Mouse (Mus musculus) embryonic facial prominence, embryonic 12.5 days (tissue): ENCODE data around the gene C130050O18Rik. TPM values are rescaled to one million over a fixed set of nuclear protein-coding genes. Genes with fewer than 3 reads are reported as not detected.
A peak's percentile ranks its signal among the peaks of the same experiment; 100 is the strongest.

Experiments
- ATAC-seq: fragments of 200-750 bp; cut with Nextera tagmentation; 2 replicates; pipeline ENCODE4 v1.8.0; 2017; ENCODE audit not compliant: insufficient number of reproducible peaks, insufficient read depth, low FRiP score, low TSS enrichment
- H3K27ac ChIP-seq: fragments of 300-500 bp; sonication (generic); 2 replicates; pipeline ENCODE4 v1.5.1; 2016; ENCODE audit warnings: mild to moderate bottlenecking
- H3K27me3 ChIP-seq: fragments of 300-500 bp; sonication (generic); 2 replicates; pipeline ENCODE4 v1.6.1; 2016; ENCODE audit warnings: mild to moderate bottlenecking, moderate library complexity
- H3K36me3 ChIP-seq: fragments of 300-500 bp; sonication (generic); 2 replicates; pipeline ENCODE4 v1.6.1; 2016; ENCODE audit warnings: mild to moderate bottlenecking
- H3K4me1 ChIP-seq: fragments of 300-500 bp; sonication (generic); 2 replicates; pipeline ENCODE4 v1.6.1; 2016
- H3K4me2 ChIP-seq: fragments of 300-500 bp; sonication (generic); replicated peaks from 2 replicates; pipeline ENCODE4 v1.6.1; 2016; ENCODE audit warnings: mild to moderate bottlenecking, moderate library complexity
- H3K4me3 ChIP-seq: fragments of 300-500 bp; sonication (generic); 2 replicates; pipeline ENCODE4 v1.5.1; 2016; ENCODE audit warnings: mild to moderate bottlenecking
- H3K9ac ChIP-seq: fragments of 300-500 bp; sonication (generic); 2 replicates; pipeline ENCODE4 v1.6.1; 2016; ENCODE audit warnings: mild to moderate bottlenecking, moderate library complexity
- H3K9me3 ChIP-seq: fragments of 300-500 bp; sonication (generic); 2 replicates; pipeline ENCODE4 v1.6.1; 2016; ENCODE audit warnings: mild to moderate bottlenecking, moderate library complexity
- WGBS: fragments of 180-500 bp; shearing (Covaris S2); methylation state at CpG from one replicate; pipeline ENCODE4 v1.1.7; 2016; 5-methylcytosine and 5-hydroxymethylcytosine counted together
- polyA plus RNA-seq: library from polyadenylated mRNA; unstranded; fragments of >200 nt; fragmentation: Nextera tagmentation; extraction: Ambion mirVana; gene quantifications from 2 replicates; pipeline ENCODE4 v1.2.1, GENCODE M21; 2016

Gene C130050O18Rik
- polyA plus RNA-seq, 1 experiment from 2014 or later: 0.77 TPM

- Histone ChIP-seq H3K36me3 (no peaks in the 10 kb centered on the region), H3K9me3 (no peaks in the 10 kb centered on the region), H3K27me3 (no peaks in the 10 kb centered on the region), H3K4me1 (peaks cover 9% of the 10 kb centered on the region; the same call in 1 of the 2 replicates), H3K4me3 (no peak overlapping the region), H3K9ac (no peak overlapping the region), H3K4me2 (no peak overlapping the region), H3K27ac (no peak overlapping the region)
- ATAC-seq: no peak
- WGBS: 98% methylated on average over 4 of the region's 4 CpGs
Measured at GRCm38 (mm10) chr5:139437769-139438168, 32.7 kb downstream of the C130050O18Rik start.

DNA sequence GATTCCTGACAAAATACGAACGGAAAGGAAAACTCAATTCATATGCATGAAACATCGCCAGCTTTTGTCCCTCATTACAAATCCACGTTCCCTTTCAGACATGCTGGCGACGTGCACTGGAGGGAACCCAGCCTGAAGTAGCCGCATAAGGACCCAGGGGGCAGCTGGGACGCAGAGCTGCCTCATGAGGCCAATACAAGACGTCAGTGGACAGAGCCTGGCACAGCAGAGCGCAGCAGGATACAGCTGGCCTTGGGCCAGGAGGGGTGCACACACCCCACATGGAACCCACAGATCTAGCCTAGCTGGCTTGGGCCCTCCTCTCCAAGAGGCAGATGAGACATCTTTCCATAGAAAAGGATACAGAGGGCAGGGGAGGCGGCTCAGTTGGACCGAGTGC is 33.4 kb downstream of the C130050O18Rik start:
- ATAC-seq: no peak
- Histone ChIP-seq H3K4me1 (peaks cover 9% of the 10 kb centered on the region; the same call in 1 of the 2 replicates), H3K9ac (no peak overlapping the region), H3K27ac (no peak overlapping the region; the same call in 1 of the 2 replicates), H3K4me3 (no peak overlapping the region), H3K36me3 (no peaks in the 10 kb centered on the region), H3K9me3 (no peaks in the 10 kb centered on the region), H3K27me3 (no peaks in the 10 kb centered on the region), H3K4me2 (no peak overlapping the region)
- WGBS: 91% methylated on average over 12 of the region's 12 CpGs

DNA sequence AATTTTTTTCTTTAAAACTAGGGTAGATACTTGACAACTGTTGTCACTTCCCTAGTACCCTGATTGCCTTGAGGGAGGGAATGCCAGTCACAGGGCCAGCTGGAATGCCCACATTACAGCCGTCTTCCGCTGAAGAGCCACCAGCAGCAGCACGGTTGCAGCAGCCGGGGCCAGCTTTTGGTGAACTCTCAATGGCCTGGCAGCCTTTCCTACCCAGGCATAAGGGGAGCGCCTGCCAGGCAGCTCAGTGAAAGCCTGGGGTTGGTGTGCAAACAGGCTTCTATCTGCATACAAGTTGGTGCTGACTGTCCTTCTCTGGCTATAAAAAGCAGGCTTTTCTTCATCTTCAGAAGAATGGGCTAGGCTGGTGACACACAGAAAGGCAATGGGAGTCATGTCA is 35.4 kb downstream of the C130050O18Rik start:
- Histone ChIP-seq H3K27me3 (no peaks in the 10 kb centered on the region), H3K4me1 (0 out of 2 replicates have a peak, but pooled peaks cover under 1% of the 10 kb centered on the region), H3K9ac (no peak overlapping the region), H3K27ac (no peak overlapping the region), H3K36me3 (no peaks in the 10 kb centered on the region), H3K4me2 (no peak overlapping the region), H3K9me3 (no peaks in the 10 kb centered on the region), H3K4me3 (no peak overlapping the region)
- 89% methylated on average over 5 of the region's 5 CpGs for WGBS
- no peak for ATAC-seq

- Histone ChIP-seq H3K27me3 (no peaks in the 10 kb centered on the region), H3K4me2 (no peak overlapping the region), H3K4me3 (no peak overlapping the region), H3K9me3 (no peaks in the 10 kb centered on the region), H3K4me1 (no peaks in the 10 kb centered on the region), H3K9ac (no peak overlapping the region), H3K27ac (no peak overlapping the region), H3K36me3 (no peaks in the 10 kb centered on the region)
- WGBS: 89% methylated on average over 11 of the region's 11 CpGs
- no peak for ATAC-seq
Measured at GRCm38 (mm10) chr5:139440926-139441725, 36.0 kb downstream of the C130050O18Rik start.

GRCm38 (mm10) chr5:139441726-139442018 is 36.6 kb downstream of the C130050O18Rik start:
- Histone ChIP-seq H3K36me3 (no peaks in the 10 kb centered on the region), H3K27ac (no peak overlapping the region), H3K9me3 (no peaks in the 10 kb centered on the region), H3K4me3 (no peak overlapping the region), H3K4me2 (no peak overlapping the region), H3K4me1 (no peaks in the 10 kb centered on the region), H3K9ac (no peak overlapping the region), H3K27me3 (no peaks in the 10 kb centered on the region)
- ATAC-seq: no peak
- 85% methylated on average over 2 of the region's 2 CpGs for WGBS

- no peaks in the 10 kb centered on the region for H3K36me3 ChIP-seq
- 73% methylated on average over 12 of the region's 12 CpGs for whole genome bisulfite sequencing
- no peak overlapping the region for H3K27ac ChIP-seq
- no peak for ATAC-seq
- H3K27me3 ChIP-seq: no peaks in the 10 kb centered on the region
- no peak overlapping the region for H3K4me3 ChIP-seq
- no peak overlapping the region for H3K4me2 ChIP-seq
- no peaks in the 10 kb centered on the region for H3K4me1 ChIP-seq
- H3K9me3 ChIP-seq: no peaks in the 10 kb centered on the region
- H3K9ac ChIP-seq: no peak overlapping the region
Measured at GRCm38 (mm10) chr5:139442428-139442827, 37.3 kb downstream of the C130050O18Rik start.

GRCm38 (mm10) chr5:139442962-139443361 is 37.9 kb downstream of the C130050O18Rik start:
- no peak overlapping the region for H3K9ac ChIP-seq
- no peaks in the 10 kb centered on the region for H3K4me1 ChIP-seq
- ATAC-seq: no peak
- H3K27me3 ChIP-seq: no peaks in the 10 kb centered on the region
- no peak overlapping the region for H3K4me3 ChIP-seq
- WGBS: 67% methylated on average over 4 of the region's 4 CpGs
- no peak overlapping the region for H3K27ac ChIP-seq
- H3K9me3 ChIP-seq: no peaks in the 10 kb centered on the region
- H3K36me3 ChIP-seq: no peaks in the 10 kb centered on the region
- no peak overlapping the region for H3K4me2 ChIP-seq

GRCm38 (mm10) chr5:139445258-139445657 is 40.2 kb downstream of the C130050O18Rik start:
- Histone ChIP-seq H3K9me3 (no peaks in the 10 kb centered on the region), H3K27me3 (no peaks in the 10 kb centered on the region), H3K9ac (no peak overlapping the region), H3K4me3 (no peak overlapping the region), H3K27ac (no peak overlapping the region), H3K4me1 (peaks cover 8% of the 10 kb centered on the region), H3K4me2 (no peak overlapping the region), H3K36me3 (no peaks in the 10 kb centered on the region)
- 86% methylated on average over 8 of the region's 8 CpGs for WGBS
- ATAC-seq: no peak

GRCm38 (mm10) chr5:139448025-139448424 is 42.9 kb downstream of the C130050O18Rik start:
- Histone ChIP-seq H3K9ac (no peak overlapping the region), H3K4me1 (peaks cover 8% of the 10 kb centered on the region), H3K9me3 (no peaks in the 10 kb centered on the region), H3K36me3 (peaks cover 5% of the 10 kb centered on the region; the same call in 1 of the 2 replicates), H3K27ac (no peak overlapping the region), H3K4me3 (no peak overlapping the region), H3K4me2 (no peak overlapping the region), H3K27me3 (no peaks in the 10 kb centered on the region)
- ATAC-seq: no peak
- WGBS: 74% methylated on average over 6 of the region's 6 CpGs

- no peak overlapping the region for H3K27ac ChIP-seq
- no peaks in the 10 kb centered on the region for H3K27me3 ChIP-seq
- H3K9ac ChIP-seq: no peak overlapping the region
- no peak overlapping the region for H3K4me3 ChIP-seq
- ATAC-seq: no peak
- WGBS: 52% methylated on average over 5 of the region's 5 CpGs
- peaks cover 5% of the 10 kb centered on the region; the same call in 1 of the 2 replicates for H3K36me3 ChIP-seq
- no peaks in the 10 kb centered on the region for H3K9me3 ChIP-seq
- H3K4me1 ChIP-seq: peaks cover 8% of the 10 kb centered on the region
- H3K4me2 ChIP-seq: no peak overlapping the region
Measured at GRCm38 (mm10) chr5:139449161-139449791, 44.2 kb downstream of the C130050O18Rik start.

- Histone ChIP-seq H3K4me2 (no peak overlapping the region), H3K4me3 (no peak overlapping the region), H3K9ac (no peak overlapping the region), H3K9me3 (no peaks in the 10 kb centered on the region), H3K36me3 (peaks cover 5% of the 10 kb centered on the region; the same call in 1 of the 2 replicates), H3K4me1 (peaks cover 8% of the 10 kb centered on the region), H3K27ac (0 out of 2 replicates have a peak overlapping the region, but pooled peaks have one; percentile 2), H3K27me3 (no peaks in the 10 kb centered on the region)
- ATAC-seq: no peak
- 42% methylated on average over 4 of the region's 4 CpGs for WGBS
Measured at GRCm38 (mm10) chr5:139449926-139450325, 44.8 kb downstream of the C130050O18Rik start.

GRCm38 (mm10) chr5:139453031-139453430 is 48.0 kb downstream of the C130050O18Rik start:
- ATAC-seq: no peak
- Histone ChIP-seq H3K27me3 (no peaks in the 10 kb centered on the region), H3K27ac (no peak overlapping the region), H3K4me2 (no peak overlapping the region), H3K9ac (no peak overlapping the region), H3K4me1 (peaks cover 8% of the 10 kb centered on the region), H3K9me3 (no peaks in the 10 kb centered on the region), H3K4me3 (no peak overlapping the region), H3K36me3 (peaks cover 5% of the 10 kb centered on the region; the same call in 1 of the 2 replicates)
- WGBS: 90% methylated on average over 10 of the region's 10 CpGs
